Mouse (Mus musculus) E14TG2a.4 (cell line): ENCODE measurements at regions not wholly inside any gene's neighbourhood (a gene's known extent, or its start where the extent isn't known, plus 50 kb on each side); places are given as distances from the start of the nearest gene placed in this dataset.

ENCODE experiments used
- CTCF ChIP-seq: conservative IDR thresholded peaks from 2 replicates; pipeline ENCODE4 v1.5.1; 2014; ENCODE audit warnings: low read length
- NANOG ChIP-seq: IDR thresholded peaks from 2 replicates; pipeline ENCODE4 v1.6.1; 2014; ENCODE audit warnings: borderline replicate concordance, low read length, mixed read lengths

DNA sequence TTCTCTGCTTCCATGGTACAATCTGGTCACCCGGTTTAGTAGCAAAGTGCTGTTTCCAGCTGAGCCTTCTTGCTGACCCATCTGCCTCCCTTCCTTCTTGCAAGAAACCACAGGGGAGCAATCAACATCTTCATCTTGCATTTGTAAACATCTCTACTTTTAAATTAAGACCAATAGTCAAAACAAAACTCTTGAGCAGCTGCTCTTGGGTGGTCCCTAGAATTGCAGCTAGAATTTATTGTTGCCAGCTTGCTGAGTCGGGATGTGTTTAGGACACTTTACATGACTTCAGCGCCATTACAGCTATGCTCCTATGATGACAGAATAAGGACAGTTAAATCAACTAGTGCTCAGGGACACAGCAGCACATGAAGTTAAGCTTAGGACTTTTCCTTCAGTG lies 62.4 kb upstream of the Ankrd50 start:
- TF ChIP-seq CTCF = no peak
- peak; percentile 87 for TF ChIP-seq NANOG
